Mouse (Mus musculus) limb, embryonic 10.5 days (tissue): ENCODE measurements at regions not wholly inside any gene's neighbourhood (a gene's known extent, or its start where the extent isn't known, plus 50 kb on each side); places are given as distances from the start of the nearest gene placed in this dataset.

Experiments
- DNase-seq: peaks from one replicate; pipeline ENCODE4 v3.0.0-alpha.2; 2017; ENCODE audit warnings: low spot score
- H3K27ac ChIP-seq: fragments of 300-500 bp; sonication (generic); 2 replicates; pipeline ENCODE4 v1.5.1; 2016; ENCODE audit warnings: mild to moderate bottlenecking
- H3K27me3 ChIP-seq: fragments of 300-500 bp; sonication (generic); 2 replicates; pipeline ENCODE4 v1.6.1; 2016; ENCODE audit warnings: low read depth, mild to moderate bottlenecking; ENCODE audit not compliant: poor library complexity, severe bottlenecking
- H3K36me3 ChIP-seq: fragments of 300-500 bp; sonication (generic); 2 replicates; pipeline ENCODE4 v1.6.1; 2016; ENCODE audit warnings: mild to moderate bottlenecking, moderate library complexity
- H3K4me1 ChIP-seq: fragments of 300-500 bp; sonication (generic); 2 replicates; pipeline ENCODE4 v1.6.1; 2016
- H3K4me3 ChIP-seq: fragments of 300-500 bp; sonication (generic); 2 replicates; pipeline ENCODE4 v1.5.1; 2016; ENCODE audit warnings: mild to moderate bottlenecking, moderate library complexity
- H3K9me3 ChIP-seq: fragments of 300-500 bp; sonication (generic); replicated peaks from 2 replicates; pipeline ENCODE4 v1.6.1; 2016; ENCODE audit warnings: mild to moderate bottlenecking
- WGBS: fragments of 180-500 bp; shearing (Covaris S2); methylation state at CpG from one replicate; pipeline ENCODE4 v1.1.7; 2016; 5-methylcytosine and 5-hydroxymethylcytosine counted together

- 89% methylated on average over 4 of the region's 4 CpGs for WGBS
- Histone ChIP-seq H3K36me3 (no peaks in the 10 kb centered on the region), H3K27me3 (no peaks in the 10 kb centered on the region), H3K27ac (no peak overlapping the region), H3K9me3 (no peaks in the 10 kb centered on the region), H3K4me1 (peaks cover 16% of the 10 kb centered on the region), H3K4me3 (no peak overlapping the region)
- no peak for DNase-seq
Measured at GRCm38 (mm10) chr10:12020576-12020975, 677.4 kb downstream of the Epm2a start.

DNA sequence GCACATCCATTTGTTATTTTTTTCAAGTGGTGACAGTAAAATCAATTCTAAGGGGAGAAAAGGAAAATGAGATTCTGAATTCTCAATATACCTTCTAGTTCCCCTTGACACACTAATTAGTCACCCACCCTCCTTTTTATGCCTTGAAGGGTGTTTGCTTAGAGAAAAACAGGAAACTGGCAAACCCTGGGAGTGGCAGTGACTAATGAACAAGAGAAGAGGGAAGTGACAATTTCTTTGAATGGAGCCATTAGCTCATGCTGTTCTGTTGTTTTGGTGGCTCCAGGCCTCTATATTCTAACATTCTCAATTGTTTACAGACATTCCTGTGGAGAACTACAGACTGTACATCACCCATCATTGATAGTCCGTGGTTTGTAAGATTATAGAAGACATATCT is 692.0 kb downstream of the Epm2a start:
- WGBS: 54% methylated on average over 1 of the region's 1 CpGs
- no peak for DNase-seq
- H3K4me3 ChIP-seq: no peak overlapping the region
- H3K9me3 ChIP-seq: no peaks in the 10 kb centered on the region
- no peaks in the 10 kb centered on the region for H3K27me3 ChIP-seq
- no peaks in the 10 kb centered on the region for H3K36me3 ChIP-seq
- no peak overlapping the region for H3K27ac ChIP-seq
- H3K4me1 ChIP-seq: no peaks in the 10 kb centered on the region

DNA sequence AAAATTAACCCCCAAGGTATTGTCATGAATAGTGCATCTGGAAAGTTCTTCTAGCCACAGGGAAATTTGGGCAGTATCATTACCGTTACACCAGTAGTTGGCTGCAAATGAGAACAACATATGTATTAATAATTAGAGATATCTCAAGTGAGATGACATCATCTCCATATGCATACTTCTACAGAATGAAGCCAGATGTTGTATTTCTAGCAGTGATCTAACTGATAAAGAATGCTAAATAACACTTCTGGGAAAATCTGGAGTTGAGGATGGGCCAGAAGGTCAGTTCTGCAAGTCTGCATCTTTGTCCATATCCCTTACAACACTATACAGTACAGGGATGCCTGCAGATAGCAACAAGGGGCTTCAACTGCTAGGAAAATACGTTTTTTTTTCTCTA is 702.7 kb downstream of the Epm2a start:
- DNase-seq: no peak
- no peaks in the 10 kb centered on the region for H3K9me3 ChIP-seq
- H3K36me3 ChIP-seq: no peaks in the 10 kb centered on the region
- H3K27me3 ChIP-seq: no peaks in the 10 kb centered on the region
- H3K4me1 ChIP-seq: no peaks in the 10 kb centered on the region
- WGBS: 71% methylated on average over 2 of the region's 2 CpGs
- no peak overlapping the region for H3K27ac ChIP-seq
- no peak overlapping the region for H3K4me3 ChIP-seq

DNA sequence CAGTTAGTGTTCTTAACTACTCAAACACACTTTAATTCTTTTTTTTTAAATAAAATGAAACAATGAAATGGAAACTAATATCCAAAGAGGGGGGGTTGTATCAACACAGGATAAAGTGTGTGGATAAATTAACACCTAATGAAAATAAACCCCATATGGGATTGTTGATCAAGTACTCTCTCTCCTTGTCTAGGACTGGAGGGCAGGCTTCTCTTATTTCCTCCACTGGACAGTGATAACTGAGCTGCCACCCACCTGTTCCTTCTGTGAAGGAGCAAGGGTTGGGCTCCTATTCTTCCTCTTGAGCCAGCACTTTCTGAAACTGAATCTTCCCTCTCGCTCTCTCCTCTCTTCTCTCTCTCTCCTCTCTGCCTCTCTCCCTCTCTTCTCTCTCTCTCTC is 716.5 kb downstream of the Epm2a start:
- WGBS: 86% methylated on average over 1 of the region's 1 CpGs
- Histone ChIP-seq H3K27ac (no peak overlapping the region), H3K36me3 (no peaks in the 10 kb centered on the region), H3K9me3 (no peaks in the 10 kb centered on the region), H3K27me3 (no peaks in the 10 kb centered on the region), H3K4me1 (no peaks in the 10 kb centered on the region), H3K4me3 (no peak overlapping the region)
- no peak for DNase-seq

DNA sequence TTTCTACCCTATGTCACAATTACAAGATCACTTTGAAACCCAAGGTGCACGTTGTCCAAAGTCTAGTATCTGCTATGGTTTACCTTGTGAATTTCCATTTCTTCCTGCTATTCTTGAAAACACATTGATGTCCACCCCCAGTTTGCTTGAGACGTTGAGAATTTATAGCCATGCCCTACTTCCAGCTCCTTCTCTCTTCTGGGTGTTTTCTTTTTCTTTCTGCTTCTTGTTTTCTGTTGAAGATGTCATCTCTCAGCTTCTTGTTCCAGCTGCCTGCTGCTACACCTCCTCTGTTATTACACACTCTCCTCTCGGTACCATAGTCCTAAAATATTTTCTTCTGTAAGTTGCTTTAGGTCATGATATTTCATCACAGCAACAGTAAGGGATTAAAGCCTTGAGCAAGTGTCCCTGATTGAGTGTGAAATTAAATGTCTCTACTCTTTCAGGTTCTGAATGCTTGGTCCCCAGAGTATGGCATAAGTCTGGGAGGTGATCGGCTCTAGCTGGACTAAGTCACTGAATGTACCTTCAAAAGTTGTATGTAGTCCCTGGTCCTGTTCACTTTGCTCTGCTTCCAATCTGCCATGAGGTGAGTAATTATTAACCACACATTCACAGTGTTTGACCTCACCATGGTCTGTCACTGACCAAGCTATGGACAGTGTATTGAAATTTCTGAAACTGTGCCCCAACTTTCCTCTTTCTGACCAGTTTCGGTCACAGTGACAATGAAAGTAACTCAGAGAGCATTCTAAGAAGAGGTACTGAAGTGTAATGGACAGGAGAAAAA is 718.1 kb downstream of the Epm2a start:
- Histone ChIP-seq H3K9me3 (no peaks in the 10 kb centered on the region), H3K4me3 (no peak overlapping the region), H3K36me3 (no peaks in the 10 kb centered on the region), H3K4me1 (no peaks in the 10 kb centered on the region), H3K27ac (no peak overlapping the region), H3K27me3 (no peaks in the 10 kb centered on the region)
- 90% methylated on average over 5 of the region's 5 CpGs for WGBS
- DNase-seq: no peak

- Histone ChIP-seq H3K27me3 (no peaks in the 10 kb centered on the region), H3K36me3 (no peaks in the 10 kb centered on the region), H3K4me1 (no peaks in the 10 kb centered on the region), H3K4me3 (no peak overlapping the region), H3K9me3 (no peaks in the 10 kb centered on the region), H3K27ac (no peak overlapping the region)
- 44% methylated on average over 1 of the region's 1 CpGs for WGBS
- DNase-seq: no peak
Measured at GRCm38 (mm10) chr10:12062302-12062701, 719.1 kb downstream of the Epm2a start.

DNA sequence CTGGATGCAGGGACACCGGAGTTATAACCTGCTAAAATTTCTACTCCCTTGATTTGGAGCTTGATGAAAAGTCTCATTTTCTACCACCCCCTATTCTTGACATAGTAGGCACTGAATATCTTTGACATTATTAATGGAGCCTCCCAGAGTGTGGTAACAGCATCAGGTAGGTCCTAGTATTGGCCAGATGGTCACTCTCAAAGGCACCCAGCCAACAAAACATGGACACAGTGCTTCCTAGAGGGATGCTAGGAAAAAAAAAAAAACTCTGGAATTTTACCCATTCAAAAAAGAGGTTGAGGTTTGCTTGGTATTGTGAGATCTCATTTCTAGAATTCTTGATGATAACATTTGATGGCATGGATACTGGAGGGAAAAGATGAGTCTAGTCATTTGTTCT is 740.8 kb downstream of the Epm2a start:
- Histone ChIP-seq H3K4me1 (no peaks in the 10 kb centered on the region), H3K4me3 (no peak overlapping the region)
- 97% methylated on average over 1 of the region's 1 CpGs for WGBS

DNA sequence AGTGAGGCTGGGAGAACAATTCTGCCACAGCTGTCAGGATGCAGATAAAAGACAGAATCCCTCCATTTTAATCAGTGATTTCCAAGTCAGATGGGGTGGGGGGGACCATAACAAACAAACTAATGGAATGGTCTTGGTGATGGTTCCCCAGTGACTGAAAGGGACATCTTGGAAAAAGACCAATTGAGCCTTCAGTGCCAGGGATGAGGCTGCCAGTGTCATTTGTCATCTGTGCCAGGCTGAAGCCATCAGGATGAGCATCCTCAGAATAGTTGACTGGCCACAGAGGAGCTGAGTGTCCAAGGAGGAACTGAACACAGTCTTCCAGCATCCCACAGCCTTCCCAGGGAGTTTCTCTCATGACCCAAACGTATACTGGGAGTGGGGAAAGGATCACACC is 749.3 kb downstream of the Epm2a start:
- WGBS: 48% methylated on average over 1 of the region's 1 CpGs
- H3K27me3 ChIP-seq: no peaks in the 10 kb centered on the region

More for the DNA sequence above, 740.8 kb downstream of the Epm2a start:
- Histone ChIP-seq H3K36me3 (no peaks in the 10 kb centered on the region), H3K27me3 (no peaks in the 10 kb centered on the region), H3K27ac (no peak overlapping the region), H3K9me3 (no peaks in the 10 kb centered on the region)
- no peak for DNase-seq

DNA sequence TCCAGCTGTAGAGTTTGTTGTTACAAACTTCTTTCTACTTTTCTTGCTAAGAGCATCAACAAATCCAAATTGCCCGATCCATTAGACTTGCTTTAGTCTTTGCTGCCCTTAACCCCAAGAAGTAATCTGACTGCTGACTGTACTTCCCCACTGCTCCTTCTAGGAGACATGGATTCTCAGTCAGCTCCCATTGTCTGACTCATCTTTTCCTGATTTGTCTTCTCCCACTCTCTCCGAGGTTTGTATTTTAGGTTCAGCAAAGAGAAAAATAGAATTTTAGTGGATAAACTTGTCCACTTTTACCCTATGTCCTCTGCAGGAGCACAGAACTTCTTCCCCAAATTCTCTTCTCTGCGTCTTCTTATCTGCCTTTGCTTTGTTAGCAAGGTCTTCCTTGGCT is 753.5 kb downstream of the Epm2a start:
- DNase-seq: no peak
- 82% methylated on average over 3 of the region's 3 CpGs for WGBS
- no peak overlapping the region for H3K27ac ChIP-seq
- H3K4me1 ChIP-seq: no peaks in the 10 kb centered on the region
- no peaks in the 10 kb centered on the region for H3K36me3 ChIP-seq
- no peaks in the 10 kb centered on the region for H3K9me3 ChIP-seq
- no peaks in the 10 kb centered on the region for H3K27me3 ChIP-seq
- no peak overlapping the region for H3K4me3 ChIP-seq

More for the DNA sequence above, 749.3 kb downstream of the Epm2a start:
- Histone ChIP-seq H3K27ac (no peak overlapping the region), H3K4me1 (no peaks in the 10 kb centered on the region), H3K36me3 (no peaks in the 10 kb centered on the region), H3K4me3 (no peak overlapping the region), H3K9me3 (no peaks in the 10 kb centered on the region)
- no peak for DNase-seq

- DNase-seq: peak; percentile 66
- no peak overlapping the region for H3K4me3 ChIP-seq
- H3K4me1 ChIP-seq: no peaks in the 10 kb centered on the region
Measured at GRCm38 (mm10) chr10:12107001-12107418, 762.2 kb downstream of the Utrn start.

DNA sequence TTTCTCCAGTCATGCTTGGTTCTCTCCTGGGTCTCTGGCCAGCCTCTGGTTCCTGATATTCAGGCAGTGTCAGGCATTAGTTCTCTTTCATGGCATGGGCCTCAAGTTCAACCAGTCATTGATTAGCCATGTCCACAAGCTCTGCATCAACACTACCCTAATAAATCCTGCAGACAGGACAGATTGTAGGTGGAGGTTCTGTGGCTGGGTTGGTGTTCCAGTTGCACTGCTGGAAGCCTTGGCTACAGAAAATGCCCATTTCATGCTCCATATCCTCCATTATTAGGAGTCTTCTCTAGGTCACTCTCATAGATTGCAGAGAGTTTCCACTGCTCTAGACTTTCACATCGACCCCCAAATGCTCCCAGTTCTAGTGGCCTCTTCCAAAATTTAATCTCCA is 757.4 kb downstream of the Utrn start:
- 93% methylated on average over 1 of the region's 1 CpGs for WGBS
- Histone ChIP-seq H3K4me3 (no peak overlapping the region), H3K27ac (no peak overlapping the region), H3K9me3 (no peaks in the 10 kb centered on the region), H3K4me1 (no peaks in the 10 kb centered on the region), H3K27me3 (no peaks in the 10 kb centered on the region), H3K36me3 (no peaks in the 10 kb centered on the region)
- no peak for DNase-seq

More at GRCm38 (mm10) chr10:12107001-12107418, 762.2 kb downstream of the Utrn start:
- no peaks in the 10 kb centered on the region for H3K36me3 ChIP-seq
- no peaks in the 10 kb centered on the region for H3K9me3 ChIP-seq
- no peak overlapping the region for H3K27ac ChIP-seq
- no peaks in the 10 kb centered on the region for H3K27me3 ChIP-seq

DNA sequence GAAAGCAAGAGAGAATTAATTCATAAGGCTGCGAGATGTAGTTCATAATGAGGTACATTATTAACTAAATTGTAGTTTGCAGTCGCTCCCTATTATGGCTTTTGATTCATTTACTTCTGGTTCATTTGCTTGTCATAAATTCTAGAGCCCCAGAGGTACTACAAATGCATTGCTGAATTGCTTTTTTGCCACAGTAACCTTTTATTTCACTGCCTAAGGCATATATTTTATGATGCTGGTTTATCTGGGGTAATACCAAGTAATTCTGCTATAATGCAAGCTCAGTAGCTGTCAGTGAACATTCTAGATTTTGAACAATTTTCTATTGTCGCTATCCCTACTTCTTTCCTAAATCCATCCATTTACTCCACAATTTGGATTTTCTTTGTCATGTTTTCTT is 753.4 kb downstream of the Utrn start:
- Histone ChIP-seq H3K4me1 (no peaks in the 10 kb centered on the region), H3K9me3 (no peaks in the 10 kb centered on the region), H3K27ac (no peak overlapping the region), H3K27me3 (no peaks in the 10 kb centered on the region), H3K4me3 (no peak overlapping the region), H3K36me3 (no peaks in the 10 kb centered on the region)
- DNase-seq: no peak
- 86% methylated on average over 3 of the region's 3 CpGs for WGBS

DNA sequence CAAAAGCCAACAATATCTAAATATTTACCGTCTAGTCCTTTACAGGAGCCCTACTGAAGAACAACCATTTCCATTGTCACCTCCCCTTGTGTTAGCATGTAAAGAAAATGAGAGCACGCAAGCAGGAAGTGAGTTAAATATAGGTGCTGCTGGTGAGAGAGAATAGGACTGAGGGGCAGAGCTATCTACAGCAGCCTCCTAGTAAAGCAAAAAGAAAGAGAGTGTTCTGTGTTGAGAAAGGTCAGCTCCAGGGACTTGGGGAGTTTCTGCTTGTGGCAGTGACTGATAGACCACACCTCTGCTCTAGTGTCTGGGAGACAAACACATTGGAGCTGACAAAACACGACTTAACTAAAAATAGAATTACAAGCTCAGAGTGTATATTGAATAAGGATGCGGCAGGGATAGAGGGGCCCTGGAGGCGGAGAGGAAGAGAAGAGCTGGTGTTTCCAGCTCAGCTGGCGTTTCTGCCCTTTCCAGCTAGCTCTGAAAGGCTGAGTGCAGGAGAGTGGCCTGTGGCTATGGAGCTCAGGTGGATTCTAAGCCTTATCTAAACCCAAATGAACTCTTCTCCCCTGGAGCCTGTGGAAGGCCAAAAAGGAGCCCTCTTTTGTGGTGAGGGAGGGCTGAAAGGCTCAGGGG is 752.4 kb downstream of the Utrn start:
- H3K4me1 ChIP-seq: no peaks in the 10 kb centered on the region
- no peaks in the 10 kb centered on the region for H3K36me3 ChIP-seq
- 71% methylated on average over 6 of the region's 6 CpGs for WGBS
- no peaks in the 10 kb centered on the region for H3K27me3 ChIP-seq
- H3K9me3 ChIP-seq: no peaks in the 10 kb centered on the region
- no peak overlapping the region for H3K27ac ChIP-seq
- no peak overlapping the region for H3K4me3 ChIP-seq
- no peak for DNase-seq
